Mouse (Mus musculus) megakaryocyte, adult 5-6 weeks (primary cell): ENCODE measurements at regions not wholly inside any gene's neighbourhood (a gene's known extent, or its start where the extent isn't known, plus 50 kb on each side); places are given as distances from the start of the nearest gene placed in this dataset.
"Not testable (repeated sequence)": the region's sequence is repeated elsewhere in the genome, so short reads cannot be mapped to it uniquely, and the experiment has no call there.

Experiments used
- ATAC-seq: 2 replicates; pipeline ENCODE4 v1.8.0; 2016; ENCODE audit warnings: mild to moderate bottlenecking, inconsistent platforms; ENCODE audit not compliant: poor library complexity, severe bottlenecking

DNA sequence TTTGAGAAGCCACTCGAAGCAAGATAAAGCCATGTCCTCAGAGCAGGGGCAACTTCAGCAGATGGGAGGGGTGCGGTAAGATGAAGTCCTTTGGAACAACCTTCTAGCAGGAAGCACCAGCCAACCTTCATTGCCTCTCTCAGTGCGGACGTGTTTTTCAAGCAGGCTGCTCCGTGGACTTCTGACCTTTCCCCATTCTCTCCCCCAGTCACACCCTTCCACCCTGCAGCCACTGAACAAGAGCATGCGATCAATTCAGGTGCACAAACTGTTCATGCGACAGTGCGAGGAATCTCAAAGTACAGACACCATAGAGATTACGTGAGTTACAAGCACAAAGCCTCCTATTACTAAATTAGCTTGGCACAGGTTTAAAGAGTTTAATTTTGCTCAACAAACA lies 102.9 kb upstream of the Rpl34 start:
- ATAC-seq, result no peak

DNA sequence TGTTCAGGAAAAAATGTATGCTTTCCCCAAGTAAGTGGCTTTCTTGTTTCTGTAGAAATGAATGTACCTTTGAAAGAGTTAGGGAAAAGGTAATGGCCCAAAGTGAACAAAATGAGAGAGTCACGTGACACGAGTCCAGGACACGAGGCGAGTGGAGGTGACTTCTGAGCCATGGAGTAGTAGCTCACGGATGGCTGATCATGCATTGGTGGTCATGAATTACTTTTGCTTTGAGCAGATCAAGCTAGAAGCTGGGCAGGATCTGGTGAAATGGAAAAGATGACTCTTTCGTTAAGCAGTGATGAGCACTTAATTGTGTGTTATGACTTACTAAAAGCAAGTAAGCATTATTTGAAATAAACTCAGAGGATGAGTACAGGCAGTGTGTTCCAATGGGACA lies 101.6 kb upstream of the Rpl34 start:
- ATAC-seq, result no peak

DNA sequence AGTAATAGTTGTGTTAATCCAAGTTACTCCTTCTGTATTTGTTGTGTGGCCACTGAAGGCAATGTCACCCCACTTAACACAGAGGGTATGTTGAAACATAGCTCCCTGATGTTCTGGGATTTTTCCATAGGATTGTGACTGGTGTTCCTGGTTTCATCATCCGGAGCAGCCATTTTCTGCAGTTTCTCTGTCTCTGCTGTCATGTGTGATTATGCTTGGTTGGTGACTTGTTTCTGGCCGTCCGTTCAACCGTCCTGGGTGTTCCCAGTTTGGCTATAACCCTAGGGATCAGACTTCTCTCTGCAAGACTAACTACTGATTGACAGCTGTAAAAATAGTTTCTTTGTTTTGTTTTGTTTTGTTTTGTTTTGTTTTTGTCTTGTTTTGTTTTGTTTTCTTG lies 98.1 kb upstream of the Rpl34 start:
- no peak for ATAC-seq

DNA sequence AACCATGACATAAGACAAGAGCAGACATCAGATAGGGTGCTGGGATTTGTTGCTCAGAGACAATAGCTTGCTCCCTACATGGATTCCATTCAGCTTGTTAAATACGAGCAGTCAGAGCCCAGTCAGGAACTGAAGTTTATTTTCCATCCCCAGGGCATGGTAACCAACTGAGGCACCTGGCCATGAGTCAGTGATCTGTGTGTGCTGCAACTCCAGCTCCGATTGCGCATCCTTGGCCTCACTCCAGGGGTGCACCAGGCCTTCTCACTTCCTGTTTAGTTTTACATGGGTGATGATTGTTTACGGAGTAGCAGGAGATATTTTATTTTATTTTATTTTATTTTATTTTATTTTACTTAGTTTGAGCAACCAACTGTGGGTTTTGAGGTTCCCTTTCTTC lies 97.7 kb upstream of the Rpl34 start:
- no peak for ATAC-seq

DNA sequence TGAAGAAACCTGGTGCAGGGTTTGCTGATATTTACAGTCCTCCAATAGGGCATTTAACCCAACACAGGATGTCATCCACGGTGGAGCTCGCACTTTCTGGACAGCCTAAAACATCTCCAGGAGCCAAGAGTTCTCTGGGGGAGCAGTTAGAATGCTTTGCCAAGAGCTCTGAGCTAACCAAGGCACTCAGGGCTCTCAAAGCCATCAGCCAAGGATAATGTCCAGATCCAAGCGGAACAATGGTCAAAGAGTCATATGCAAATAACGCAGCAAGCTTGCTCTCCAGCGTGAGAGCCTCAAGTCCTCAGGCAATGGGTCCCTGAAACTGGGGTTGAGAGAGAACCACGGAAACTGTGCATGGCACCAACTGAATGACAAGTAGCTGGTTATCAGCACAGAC lies 96.8 kb upstream of the Rpl34 start:
- no peak for ATAC-seq

DNA sequence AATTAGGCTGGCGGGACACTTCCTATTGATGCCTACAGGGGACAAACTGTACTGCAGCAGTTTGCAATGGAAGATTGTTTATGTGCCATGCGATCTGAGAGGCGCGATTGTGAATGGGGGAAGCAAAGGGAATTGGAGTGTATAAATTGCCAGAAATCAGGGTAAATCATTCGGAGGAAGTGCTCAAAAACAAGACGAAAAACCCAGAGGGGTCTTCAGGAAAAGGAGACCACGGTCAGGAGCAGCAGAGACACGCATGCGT lies 89.6 kb upstream of the Rpl34 start:
- ATAC-seq, result no peak

DNA sequence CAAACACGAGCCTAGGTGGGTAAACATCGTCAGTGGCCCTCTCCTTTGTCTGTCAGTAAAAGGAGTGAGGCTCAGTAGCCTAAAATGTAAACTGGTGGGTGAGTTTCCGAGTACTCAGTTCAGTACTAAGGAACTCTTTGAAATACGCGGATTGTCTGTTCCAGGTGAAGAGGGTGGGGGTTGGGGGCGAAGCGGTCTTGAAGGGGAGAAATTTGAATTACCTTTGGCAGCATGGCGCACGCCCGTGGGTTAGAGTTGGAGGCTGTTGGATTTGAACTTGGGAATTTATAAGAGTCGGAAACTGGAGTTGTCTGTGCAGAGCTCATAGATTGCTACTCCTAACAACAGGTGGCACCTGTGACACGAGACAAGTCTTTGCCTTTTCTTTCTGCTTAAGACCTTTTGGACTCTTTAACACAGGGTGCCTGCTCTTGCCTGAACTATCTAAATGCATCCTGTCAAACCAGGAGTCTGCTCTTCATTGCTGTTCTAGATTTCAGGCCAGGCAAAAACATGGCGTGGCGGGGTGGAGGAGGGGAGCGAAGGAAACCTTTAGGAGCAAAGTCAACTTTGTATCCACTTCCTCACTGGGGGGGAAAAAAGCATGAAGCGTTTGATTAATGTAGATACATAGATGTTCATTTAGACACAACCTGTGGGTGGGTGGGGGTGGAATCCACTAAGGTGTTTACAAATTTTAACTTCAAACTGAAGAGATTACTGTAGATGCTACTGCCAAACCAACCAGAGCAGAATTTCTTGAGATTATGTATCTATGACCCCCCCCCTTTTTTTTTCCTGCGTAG lies 89.0 kb upstream of the Rpl34 start:
- peak; percentile 8; the same call in 1 of the 2 replicates for ATAC-seq

DNA sequence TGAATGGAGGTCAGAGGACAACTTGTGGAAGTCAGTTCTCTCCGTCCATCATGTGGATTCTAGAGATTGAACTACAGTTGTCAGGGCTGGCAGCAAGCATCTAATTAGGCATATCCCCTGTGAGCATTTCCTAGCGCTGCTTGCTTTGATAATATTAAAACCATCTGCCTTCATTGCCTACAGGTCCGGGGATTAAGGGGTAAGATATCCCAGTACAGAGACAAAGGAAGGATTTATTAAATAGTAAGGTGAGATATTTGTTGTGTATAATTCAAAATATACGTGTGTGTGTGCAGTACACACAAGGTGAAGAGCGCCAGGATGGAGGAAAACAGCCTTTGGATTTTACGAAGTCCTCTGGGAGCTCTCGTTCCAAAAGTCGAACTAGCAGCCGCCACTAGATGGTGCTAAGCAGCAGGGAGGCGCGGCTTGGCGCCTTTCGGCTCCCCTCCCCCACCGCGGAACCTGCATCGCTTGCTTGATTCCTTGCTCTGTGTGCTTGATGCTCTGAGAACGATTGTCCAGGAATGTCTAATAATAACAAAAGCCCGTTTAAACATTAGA lies 88.4 kb upstream of the Rpl34 start:
- ATAC-seq, result peak; percentile 98

DNA sequence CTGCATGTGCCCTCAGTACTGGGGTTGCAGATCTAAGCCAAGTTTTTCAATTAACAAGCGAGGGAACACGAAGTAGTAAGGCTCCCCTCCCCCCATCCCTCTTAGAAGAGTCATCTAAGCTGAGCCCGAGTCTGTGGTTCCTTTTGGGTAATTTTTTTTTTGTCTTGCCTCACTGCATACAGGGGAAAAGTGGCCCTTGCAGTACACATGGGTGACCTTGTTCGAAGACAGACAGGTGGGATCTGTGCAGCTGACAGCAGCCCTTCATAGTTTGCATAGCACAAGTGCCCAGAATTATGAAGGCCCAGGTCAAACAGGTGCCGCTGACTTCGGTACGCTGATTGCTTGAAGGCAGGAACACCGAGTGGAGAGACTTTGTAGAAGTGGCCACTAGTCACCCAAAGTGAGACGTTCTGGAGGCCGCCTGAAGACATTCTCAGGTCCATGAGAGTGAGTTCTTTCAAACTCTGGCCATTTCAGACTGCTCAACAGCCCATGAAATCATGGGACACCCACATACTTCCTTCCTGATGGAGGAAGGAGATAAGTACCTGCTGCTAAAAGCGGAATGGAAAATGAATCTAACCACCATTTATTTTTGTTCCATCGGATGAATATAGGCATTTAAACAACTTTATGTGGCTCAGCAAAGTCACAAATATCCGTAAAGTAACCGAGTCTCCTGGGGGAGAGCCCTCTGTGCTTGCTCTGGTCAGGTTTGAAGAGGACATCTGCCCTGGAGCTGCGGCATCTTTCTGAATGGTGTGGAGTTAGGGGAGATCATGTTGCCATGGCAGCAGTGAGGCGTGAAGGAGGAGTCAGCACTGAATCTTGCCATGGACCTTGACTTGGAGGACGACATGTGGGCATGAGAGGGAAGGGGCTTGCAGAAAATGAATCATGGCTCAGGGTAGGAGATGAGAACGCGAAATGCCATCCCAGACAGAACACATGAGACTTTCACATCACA lies 79.8 kb upstream of the Rpl34 start:
- ATAC-seq, result peak; percentile 33; the same call in 1 of the 2 replicates

DNA sequence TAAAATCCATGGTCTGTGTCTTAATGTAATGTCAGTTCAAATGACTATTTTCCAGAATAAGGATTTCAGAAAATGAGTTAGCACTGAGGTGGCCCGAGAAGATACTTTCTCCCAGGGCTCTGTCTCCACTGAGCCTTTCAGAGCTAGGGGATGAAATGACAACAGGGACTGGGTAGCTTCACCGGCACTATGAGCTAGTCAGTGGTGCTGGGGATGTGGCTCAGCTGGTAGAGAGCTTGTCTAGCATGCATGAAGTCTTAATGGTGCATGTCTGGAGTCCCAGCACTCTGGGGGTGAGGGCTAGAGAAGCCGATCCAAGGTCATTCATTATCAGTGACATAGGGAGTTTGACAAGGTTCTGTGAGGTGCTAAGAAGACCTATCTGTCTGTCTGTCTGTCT lies 75.1 kb upstream of the Rpl34 start:
- ATAC-seq, result no peak

DNA sequence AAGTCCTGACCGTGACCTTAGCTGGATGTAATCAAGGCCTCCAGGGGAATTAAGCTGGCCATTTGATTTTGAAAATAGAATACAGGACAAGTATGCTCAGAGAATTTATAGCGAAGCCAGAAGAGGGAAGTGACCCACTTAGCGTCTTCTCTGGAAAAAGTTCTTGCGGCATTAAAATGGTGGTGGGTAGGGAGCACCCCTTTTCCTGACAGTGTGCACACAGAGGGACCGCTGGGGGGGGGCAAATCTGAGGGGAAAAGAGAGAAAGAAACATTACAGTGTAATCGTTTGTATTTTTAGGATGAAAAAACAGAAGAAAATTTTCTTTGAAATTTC lies 74.1 kb upstream of the Rpl34 start:
- ATAC-seq, result 0 out of 2 replicates have a peak, but pooled peaks have one; percentile 33

DNA sequence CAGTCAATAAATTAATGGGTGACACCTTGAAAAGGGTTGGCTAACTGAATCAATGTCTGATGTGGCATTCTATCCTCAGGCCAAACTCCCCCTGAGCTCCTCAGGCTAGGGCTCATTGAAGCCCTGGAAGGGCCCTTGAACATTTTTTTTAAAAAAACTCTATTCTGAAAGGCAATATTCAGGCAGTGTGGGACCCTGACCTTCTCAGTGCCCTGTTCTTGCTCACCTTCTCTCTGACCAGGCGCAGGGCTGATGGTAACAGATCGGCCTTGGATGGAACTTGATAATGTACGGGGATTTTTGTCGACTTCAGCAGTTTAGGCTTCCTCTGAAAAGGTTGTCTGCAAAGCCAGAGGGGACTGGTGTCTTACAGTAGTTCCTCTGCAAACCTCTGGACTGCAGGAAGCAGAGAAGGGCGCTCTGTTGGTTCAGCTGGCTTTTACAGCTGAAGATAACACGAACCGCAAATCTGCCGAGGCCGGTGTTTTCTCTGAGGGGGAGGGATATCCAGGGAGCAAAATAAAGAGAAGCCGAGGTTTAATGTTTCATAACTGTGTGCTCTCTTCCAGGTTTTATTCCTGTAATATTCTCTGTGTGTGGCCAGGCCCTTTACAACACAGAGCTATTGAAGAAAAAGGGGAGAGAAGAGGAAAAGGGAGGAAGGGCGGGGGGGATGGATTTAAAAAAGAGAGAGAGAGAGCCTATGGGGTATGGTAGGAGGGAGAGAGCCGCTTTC lies 73.6 kb upstream of the Rpl34 start:
- peak; percentile 52; the same call in 1 of the 2 replicates for ATAC-seq

DNA sequence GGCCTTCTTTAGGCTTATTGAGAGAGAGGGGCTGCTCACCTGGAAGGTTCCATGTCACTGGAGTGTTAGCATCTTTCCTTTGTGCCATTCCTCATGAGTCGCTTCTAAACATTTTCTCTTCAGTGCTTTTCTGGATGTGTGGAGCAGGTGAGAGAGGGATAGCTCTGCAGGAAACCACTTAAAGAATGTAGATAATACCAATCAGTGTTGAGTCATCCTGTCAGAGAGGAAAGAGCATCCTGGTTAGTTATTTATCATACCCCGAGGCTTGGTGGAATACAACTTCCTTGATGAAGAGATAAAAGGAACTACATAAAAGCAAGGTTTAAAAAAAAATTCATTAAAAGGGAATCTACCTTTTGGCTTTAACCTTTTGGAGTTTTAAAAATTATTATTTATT lies 69.8 kb upstream of the Rpl34 start:
- ATAC-seq, result no peak

DNA sequence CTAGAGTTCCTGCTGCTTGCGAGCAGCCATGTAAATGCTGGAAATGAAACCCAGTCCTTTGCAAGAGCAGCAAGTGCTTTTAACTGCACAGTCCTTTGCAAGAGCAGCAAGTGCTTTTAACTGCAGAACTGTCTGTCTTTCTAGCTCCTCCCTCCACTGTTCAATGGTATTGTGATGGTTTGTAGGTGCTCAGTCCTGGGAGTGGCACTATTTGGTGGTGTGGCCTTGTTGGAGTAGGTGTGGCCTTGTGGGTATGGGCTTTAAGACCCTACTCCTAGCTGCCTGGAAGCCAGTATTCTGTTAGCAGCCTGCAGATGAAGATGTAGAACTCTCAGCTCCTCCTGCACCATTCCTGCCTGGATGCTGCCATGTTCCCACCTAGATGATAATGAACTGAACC lies 67.8 kb upstream of the Rpl34 start:
- not testable (repeated sequence) for ATAC-seq

DNA sequence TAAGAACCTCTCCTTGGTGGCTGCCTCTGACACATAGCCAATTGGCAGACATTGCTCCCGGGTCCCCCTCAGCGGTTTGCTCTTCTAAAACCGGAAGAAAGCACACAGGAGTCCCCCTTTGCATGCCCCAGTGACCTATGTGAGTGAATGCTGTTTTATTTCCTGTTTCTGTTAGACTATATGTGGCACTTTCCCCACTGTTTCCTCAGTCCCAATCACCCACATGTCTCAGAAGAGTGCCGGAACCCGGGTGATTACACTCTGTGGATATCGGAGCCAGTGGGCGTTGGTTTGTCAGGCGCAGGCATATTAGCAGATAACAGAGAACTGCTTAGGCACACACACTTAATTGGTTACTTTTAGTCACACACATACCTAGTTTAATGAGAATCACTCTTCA lies 66.3 kb upstream of the Rpl34 start:
- peak; percentile 65 for ATAC-seq

DNA sequence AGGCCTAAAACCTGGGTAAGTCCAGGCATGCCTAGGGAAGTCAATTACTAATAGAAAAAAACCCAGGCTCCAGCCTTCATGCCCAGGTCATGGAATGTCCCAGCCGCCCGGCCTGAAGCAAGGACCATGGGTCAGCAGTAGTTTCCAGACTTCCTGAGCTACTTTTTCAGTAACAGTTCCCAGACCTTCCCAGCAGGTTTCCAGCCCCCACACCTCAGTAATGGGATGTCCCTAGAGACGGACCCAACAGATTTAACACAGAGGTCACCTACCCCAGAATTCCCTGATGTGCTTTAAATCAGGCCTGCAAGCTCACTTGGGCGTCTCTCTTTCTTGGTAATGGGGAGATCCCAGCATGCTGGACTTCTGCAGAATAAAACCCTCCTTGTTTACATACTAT lies 65.2 kb upstream of the Rpl34 start:
- ATAC-seq, result no peak

DNA sequence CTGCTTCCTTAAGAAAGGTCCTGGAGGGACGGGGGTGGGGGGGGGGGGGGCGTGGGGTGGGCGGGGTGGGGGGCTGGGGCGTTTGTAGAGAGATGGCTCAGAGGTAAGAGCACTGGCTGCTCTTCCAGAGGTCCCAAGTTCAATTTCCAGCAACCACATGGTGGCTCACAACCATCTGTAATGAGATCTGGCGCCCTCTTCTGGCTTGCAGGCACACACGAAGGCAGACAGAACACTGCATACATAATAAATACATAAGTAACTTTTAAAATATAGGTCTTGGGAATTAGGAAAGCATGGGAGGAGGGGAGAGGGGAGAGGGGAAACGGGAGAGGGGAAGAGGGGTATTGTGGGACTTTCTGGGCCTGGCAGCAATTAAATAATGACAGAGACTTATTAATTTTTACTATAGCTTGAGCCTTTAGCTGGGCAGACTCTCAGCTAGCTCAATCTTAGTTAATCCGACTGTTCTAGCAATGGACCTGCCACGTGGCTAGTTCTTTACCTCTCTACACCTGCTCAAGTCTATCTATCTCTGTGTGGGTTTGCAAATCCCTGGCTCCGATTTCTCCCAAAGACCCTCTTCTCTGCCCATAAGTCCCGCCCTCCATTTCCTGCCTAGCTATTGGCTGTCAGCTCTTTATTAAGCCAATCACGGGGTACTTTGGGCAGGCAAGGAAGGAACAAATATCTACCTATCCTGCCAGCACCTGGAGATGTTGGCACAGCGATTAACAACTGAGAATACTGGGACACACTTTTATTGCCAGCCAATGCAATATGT lies 64.1 kb upstream of the Rpl34 start:
- no peak for ATAC-seq

DNA sequence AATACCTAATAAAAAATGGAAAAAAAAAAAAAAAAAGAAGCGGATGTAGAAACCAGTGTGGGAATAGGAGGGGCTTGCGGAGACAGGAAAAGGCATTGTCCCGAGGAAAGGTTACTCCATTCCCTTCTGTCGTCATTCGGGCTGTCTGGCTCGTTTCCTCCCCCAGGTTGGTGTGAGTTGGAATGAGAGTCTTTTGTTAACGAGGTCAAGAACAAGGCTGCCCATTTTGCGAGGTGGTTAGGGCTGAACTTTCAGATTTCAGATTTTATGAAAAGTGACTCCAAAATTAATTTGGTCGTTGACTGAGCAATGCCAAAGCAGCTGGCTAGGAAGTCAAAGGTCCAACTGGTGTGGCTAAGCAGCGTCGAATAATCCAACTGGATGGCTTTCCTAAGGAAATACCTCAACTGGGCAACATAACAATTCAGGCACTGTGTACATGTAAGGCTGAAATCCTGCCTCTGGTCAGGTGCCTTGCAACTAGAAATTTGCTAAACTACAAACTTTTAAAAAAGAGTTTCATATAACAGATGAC lies 50.6 kb upstream of the Rpl34 start:
- ATAC-seq, result no peak
